Mouse (Mus musculus): ENCODE results near the gene Spata18. TPM values are rescaled to one million over a fixed set of nuclear protein-coding genes. Genes with fewer than 3 reads are reported as not detected.

Spata18 gene
- polyA plus RNA-seq, 1 experiment from 2014 or later, result 0.36 TPM

- no peak overlapping the region for H3K9ac ChIP-seq (ENCODE audit: low read length)
- no peaks in the 10 kb centered on the region for H3K27me3 ChIP-seq (ENCODE audit: control insufficient read depth, insufficient read depth, low read length)
- H3K4me1 ChIP-seq (replicated peaks; ENCODE audit: control insufficient read depth, insufficient read depth, low read length), result no peaks in the 10 kb centered on the region
- 78% methylated on average over 4 of the region's 4 CpGs for WGBS
- H3K36me3 ChIP-seq (ENCODE audit: control insufficient read depth, insufficient read depth, low read length), result no peaks in the 10 kb centered on the region
- ATAC-seq (replicated peaks; ENCODE audit: low FRiP score) (no peak), DNase-seq (ENCODE audit: low spot score) (no peak)
- H3K9me3 ChIP-seq (ENCODE audit: control insufficient read depth, low read length), result no peaks in the 10 kb centered on the region
- H3K27ac ChIP-seq (ENCODE audit: low read depth, low read length), result no peak overlapping the region
- no peak overlapping the region for H3K4me2 ChIP-seq (ENCODE audit: low read depth, low read length, severe bottlenecking)
- H3K4me3 ChIP-seq (ENCODE audit: low read depth, low read length), result no peak overlapping the region
Measured at GRCm38 (mm10) chr5:73694254-73695015, 43.3 kb downstream of the Spata18 start.

DNA sequence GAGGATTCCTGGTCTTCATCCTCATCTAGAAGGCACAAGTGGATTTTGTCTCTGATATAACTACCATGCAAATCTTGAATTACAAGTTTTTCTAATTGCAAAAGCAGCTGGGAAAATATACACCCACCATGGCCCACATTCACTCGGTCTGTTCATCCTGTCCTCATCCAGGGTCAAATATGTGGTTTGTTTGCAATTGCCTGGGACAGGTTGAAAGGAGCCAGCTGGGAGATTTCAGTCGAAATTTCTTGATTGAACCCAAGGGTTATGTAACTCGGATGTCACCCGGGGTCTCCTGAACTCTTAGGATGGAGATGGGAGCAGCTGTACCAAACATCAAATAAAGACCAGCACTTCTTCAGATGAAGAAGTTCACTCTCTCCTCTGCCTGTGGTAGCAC, 46.5 kb downstream of the Spata18 start:
- Histone ChIP-seq H3K36me3 (ENCODE audit: control insufficient read depth, insufficient read depth, low read length) (no peaks in the 10 kb centered on the region), H3K9ac (ENCODE audit: low read length) (no peak overlapping the region), H3K4me2 (ENCODE audit: low read depth, low read length, severe bottlenecking) (no peak overlapping the region), H3K27me3 (ENCODE audit: control insufficient read depth, insufficient read depth, low read length) (no peaks in the 10 kb centered on the region), H3K4me1 (replicated peaks; ENCODE audit: control insufficient read depth, insufficient read depth, low read length) (no peaks in the 10 kb centered on the region), H3K9me3 (ENCODE audit: control insufficient read depth, low read length) (no peaks in the 10 kb centered on the region), H3K27ac (ENCODE audit: low read depth, low read length) (no peak overlapping the region), H3K4me3 (ENCODE audit: low read depth, low read length) (no peak overlapping the region)
- ATAC-seq (replicated peaks; ENCODE audit: low FRiP score) (no peak), DNase-seq (ENCODE audit: low spot score) (no peak)
- WGBS, result 75% methylated on average over 4 of the region's 4 CpGs

- Histone ChIP-seq H3K36me3 (ENCODE audit: control insufficient read depth, insufficient read depth, low read length) (no peaks in the 10 kb centered on the region), H3K27ac (ENCODE audit: low read depth, low read length) (no peak overlapping the region), H3K4me3 (ENCODE audit: low read depth, low read length) (no peak overlapping the region), H3K4me1 (replicated peaks; ENCODE audit: control insufficient read depth, insufficient read depth, low read length) (no peaks in the 10 kb centered on the region), H3K9me3 (ENCODE audit: control insufficient read depth, low read length) (no peaks in the 10 kb centered on the region), H3K27me3 (ENCODE audit: control insufficient read depth, insufficient read depth, low read length) (no peaks in the 10 kb centered on the region), H3K9ac (ENCODE audit: low read length) (no peak overlapping the region), H3K4me2 (ENCODE audit: low read depth, low read length, severe bottlenecking) (no peak overlapping the region)
- DNase-seq (ENCODE audit: low spot score) (no peak), ATAC-seq (replicated peaks; ENCODE audit: low FRiP score) (no peak)
- 85% methylated on average over 17 of the region's 17 CpGs for WGBS
Measured at GRCm38 (mm10) chr5:73701063-73701890, 50.1 kb downstream of the Spata18 start.

DNA sequence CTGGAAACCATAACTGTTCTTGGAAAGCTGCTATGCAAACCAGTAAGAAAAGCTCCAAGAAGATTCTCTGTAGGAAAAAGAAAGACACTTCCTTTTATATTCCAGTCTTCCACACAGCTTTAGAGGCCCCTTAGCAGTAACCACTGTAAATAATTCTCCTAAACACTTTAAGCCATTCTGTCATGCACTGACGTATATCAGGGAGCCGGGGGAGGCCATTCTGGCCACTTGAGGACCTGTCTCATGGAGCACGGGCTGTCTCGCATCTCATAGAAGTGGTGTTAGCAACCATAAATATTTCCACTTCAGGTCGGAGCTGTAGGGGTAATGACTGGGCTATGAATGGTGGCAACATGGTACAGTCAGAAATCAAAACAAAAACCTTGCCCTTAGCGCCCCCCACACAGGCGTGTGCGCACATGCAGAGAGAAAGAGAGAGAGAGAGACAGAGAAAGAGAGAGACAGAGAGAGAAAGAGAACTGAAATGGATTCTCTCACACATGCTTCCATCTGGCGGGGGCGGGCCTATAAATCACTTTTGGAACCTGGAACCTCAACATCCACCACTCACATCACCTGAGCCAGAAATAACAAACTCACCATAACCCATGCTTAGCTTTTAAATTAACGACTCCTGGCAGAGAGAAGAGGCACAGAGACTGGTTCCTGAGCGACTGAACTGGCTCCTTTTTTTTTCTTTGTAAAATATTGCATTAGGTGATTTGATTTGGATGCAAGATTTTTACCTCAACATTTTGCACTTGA, 50.9 kb downstream of the Spata18 start:
- whole genome bisulfite sequencing, result 91% methylated on average over 12 of the region's 12 CpGs
- H3K4me3 ChIP-seq (ENCODE audit: low read depth, low read length), result no peak overlapping the region
- H3K36me3 ChIP-seq (ENCODE audit: control insufficient read depth, insufficient read depth, low read length), result no peaks in the 10 kb centered on the region
- H3K9ac ChIP-seq (ENCODE audit: low read length), result no peak overlapping the region
- no peak for ATAC-seq (replicated peaks; ENCODE audit: low FRiP score)
- no peaks in the 10 kb centered on the region for H3K4me1 ChIP-seq (replicated peaks; ENCODE audit: control insufficient read depth, insufficient read depth, low read length)
- H3K4me2 ChIP-seq (ENCODE audit: low read depth, low read length, severe bottlenecking), result no peak overlapping the region
- DNase-seq (ENCODE audit: low spot score), result no peak
- H3K9me3 ChIP-seq (ENCODE audit: control insufficient read depth, low read length), result no peaks in the 10 kb centered on the region
- H3K27me3 ChIP-seq (ENCODE audit: control insufficient read depth, insufficient read depth, low read length), result no peaks in the 10 kb centered on the region
- H3K27ac ChIP-seq (ENCODE audit: low read depth, low read length), result no peak overlapping the region

- Histone ChIP-seq H3K4me1 (replicated peaks; ENCODE audit: control insufficient read depth, insufficient read depth, low read length) (no peaks in the 10 kb centered on the region), H3K9ac (ENCODE audit: low read length) (no peak overlapping the region), H3K4me3 (ENCODE audit: low read depth, low read length) (no peak overlapping the region), H3K27ac (ENCODE audit: low read depth, low read length) (no peak overlapping the region), H3K4me2 (ENCODE audit: low read depth, low read length, severe bottlenecking) (no peak overlapping the region), H3K36me3 (ENCODE audit: control insufficient read depth, insufficient read depth, low read length) (no peaks in the 10 kb centered on the region), H3K27me3 (ENCODE audit: control insufficient read depth, insufficient read depth, low read length) (no peaks in the 10 kb centered on the region), H3K9me3 (ENCODE audit: control insufficient read depth, low read length) (no peaks in the 10 kb centered on the region)
- ATAC-seq (replicated peaks; ENCODE audit: low FRiP score) (no peak), DNase-seq (ENCODE audit: low spot score) (no peak)
- 92% methylated on average over 4 of the region's 4 CpGs for WGBS
Measured at GRCm38 (mm10) chr5:73703096-73703495, 51.9 kb downstream of the Spata18 start.

DNA sequence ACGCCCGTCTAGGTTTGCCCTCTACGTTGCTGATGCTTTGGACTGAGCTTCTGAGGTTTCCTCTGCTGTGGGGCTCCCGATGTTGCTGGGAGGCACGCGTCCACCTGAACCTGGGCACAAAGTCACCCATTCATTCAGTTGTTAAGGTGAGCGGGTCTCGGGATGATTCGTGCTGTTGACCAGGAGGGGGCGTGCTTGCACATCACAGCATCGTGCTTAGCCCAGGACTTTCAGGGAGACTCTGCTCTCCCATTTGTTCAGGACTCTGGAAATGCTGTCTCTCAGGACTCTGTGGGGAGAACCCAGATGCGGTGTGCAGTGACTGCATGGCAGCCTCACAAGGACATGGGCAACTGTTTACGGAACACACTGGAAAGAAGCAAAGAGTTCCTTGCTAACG, 53.1 kb downstream of the Spata18 start:
- no peak overlapping the region for H3K27ac ChIP-seq (ENCODE audit: low read depth, low read length)
- WGBS, result 32% methylated on average over 14 of the region's 14 CpGs
- H3K4me3 ChIP-seq (ENCODE audit: low read depth, low read length), result no peak overlapping the region
- no peaks in the 10 kb centered on the region for H3K9me3 ChIP-seq (ENCODE audit: control insufficient read depth, low read length)
- no peak overlapping the region for H3K9ac ChIP-seq (ENCODE audit: low read length)
- no peak for ATAC-seq (replicated peaks; ENCODE audit: low FRiP score)
- H3K27me3 ChIP-seq (ENCODE audit: control insufficient read depth, insufficient read depth, low read length), result no peaks in the 10 kb centered on the region
- no peak for DNase-seq (ENCODE audit: low spot score)
- H3K4me2 ChIP-seq (ENCODE audit: low read depth, low read length, severe bottlenecking), result no peak overlapping the region
- H3K36me3 ChIP-seq (ENCODE audit: control insufficient read depth, insufficient read depth, low read length), result no peaks in the 10 kb centered on the region
- no peaks in the 10 kb centered on the region for H3K4me1 ChIP-seq (replicated peaks; ENCODE audit: control insufficient read depth, insufficient read depth, low read length)

- no peak overlapping the region for H3K4me2 ChIP-seq (ENCODE audit: low read depth, low read length, severe bottlenecking)
- DNase-seq (ENCODE audit: low spot score) (no peak), ATAC-seq (replicated peaks; ENCODE audit: low FRiP score) (no peak)
- H3K36me3 ChIP-seq (ENCODE audit: control insufficient read depth, insufficient read depth, low read length), result no peaks in the 10 kb centered on the region
- H3K4me3 ChIP-seq (ENCODE audit: low read depth, low read length), result no peak overlapping the region
- WGBS, result 91% methylated on average over 8 of the region's 8 CpGs
- no peaks in the 10 kb centered on the region for H3K27me3 ChIP-seq (ENCODE audit: control insufficient read depth, insufficient read depth, low read length)
- no peak overlapping the region for H3K9ac ChIP-seq (ENCODE audit: low read length)
- H3K4me1 ChIP-seq (replicated peaks; ENCODE audit: control insufficient read depth, insufficient read depth, low read length), result no peaks in the 10 kb centered on the region
- H3K9me3 ChIP-seq (ENCODE audit: control insufficient read depth, low read length), result no peaks in the 10 kb centered on the region
- H3K27ac ChIP-seq (ENCODE audit: low read depth, low read length), result no peak overlapping the region
Measured at GRCm38 (mm10) chr5:73704757-73705156, 53.6 kb downstream of the Spata18 start.

DNA sequence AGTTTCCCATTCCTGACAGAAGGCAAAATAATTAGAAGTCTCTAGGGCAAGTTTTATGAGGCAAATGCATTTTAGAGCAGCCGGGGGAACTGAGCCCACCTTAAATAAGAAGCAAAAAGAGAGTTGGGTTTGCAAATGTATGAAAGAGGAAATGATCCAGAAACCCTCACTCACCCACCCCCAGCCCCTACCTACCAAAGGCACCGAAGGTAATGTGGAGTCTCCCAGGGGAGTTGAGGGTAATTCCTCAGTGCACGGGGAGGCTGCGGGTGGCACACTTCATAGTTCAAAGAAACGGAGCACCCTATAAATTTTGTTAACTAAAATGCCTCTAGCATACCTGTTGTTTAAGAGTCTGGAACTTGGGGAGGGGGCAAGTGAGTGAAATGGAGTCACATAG, 54.1 kb downstream of the Spata18 start:
- no peak overlapping the region for H3K4me3 ChIP-seq (ENCODE audit: low read depth, low read length)
- no peak for ATAC-seq (replicated peaks; ENCODE audit: low FRiP score)
- H3K36me3 ChIP-seq (ENCODE audit: control insufficient read depth, insufficient read depth, low read length), result no peaks in the 10 kb centered on the region
- no peak overlapping the region for H3K4me2 ChIP-seq (ENCODE audit: low read depth, low read length, severe bottlenecking)
- H3K4me1 ChIP-seq (replicated peaks; ENCODE audit: control insufficient read depth, insufficient read depth, low read length), result no peaks in the 10 kb centered on the region
- H3K9ac ChIP-seq (ENCODE audit: low read length), result no peak overlapping the region
- H3K27ac ChIP-seq (ENCODE audit: low read depth, low read length), result no peak overlapping the region
- WGBS, result 91% methylated on average over 5 of the region's 5 CpGs
- no peak for DNase-seq (ENCODE audit: low spot score)
- no peaks in the 10 kb centered on the region for H3K27me3 ChIP-seq (ENCODE audit: control insufficient read depth, insufficient read depth, low read length)
- H3K9me3 ChIP-seq (ENCODE audit: control insufficient read depth, low read length), result no peaks in the 10 kb centered on the region

Data from forebrain, embryonic 11.5 days (tissue).